Mouse (Mus musculus): ENCODE data around the gene Txndc16. TPM values are rescaled to one million over a fixed set of nuclear protein-coding genes. Genes with fewer than 3 reads are reported as not detected.

Gene Txndc16
- 17.0 and 17.8 TPM in 2 replicates for polyA plus RNA-seq (2016; fragmentation: Nextera tagmentation; extraction: Ambion mirVana)

DNA sequence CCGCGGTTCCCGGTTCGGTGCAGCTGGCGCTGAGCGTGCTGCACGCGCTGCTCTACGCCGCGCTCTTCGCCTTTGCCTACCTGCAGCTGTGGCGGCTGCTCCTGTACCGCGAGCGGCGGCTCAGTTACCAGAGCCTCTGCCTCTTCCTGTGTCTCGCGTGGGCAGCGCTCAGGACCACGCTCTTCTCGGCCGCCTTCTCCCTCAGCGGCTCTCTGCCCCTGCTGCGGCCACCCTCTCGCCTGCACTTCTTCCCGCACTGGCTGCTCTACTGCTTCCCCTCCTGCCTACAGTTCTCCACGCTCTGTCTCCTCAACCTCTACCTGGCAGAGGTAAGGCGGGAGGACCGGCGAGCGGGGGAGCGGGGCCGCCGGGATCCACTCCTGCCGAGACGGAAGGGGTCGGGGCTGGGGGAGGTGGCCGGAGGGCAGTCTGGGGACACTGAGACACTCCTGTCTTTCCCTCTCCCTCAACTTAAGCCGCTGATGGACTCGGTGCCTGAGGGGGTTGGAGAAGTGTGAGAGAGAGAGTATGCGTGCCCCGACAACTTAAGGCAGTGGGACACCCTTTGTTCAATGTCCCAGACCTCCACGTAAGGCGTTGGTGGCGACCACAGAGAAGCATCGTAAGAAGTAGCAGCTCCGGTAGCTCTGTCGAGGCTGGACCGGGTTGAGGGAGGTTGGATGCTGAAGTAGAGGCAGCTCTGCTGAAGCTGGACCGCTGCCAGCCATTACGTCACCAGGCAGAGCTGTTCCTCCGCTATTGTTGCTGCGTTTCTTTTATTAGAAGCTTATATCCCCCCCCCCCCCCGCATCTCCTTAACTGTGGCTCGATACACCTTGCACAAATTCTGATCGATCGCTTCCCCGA is at the start of gene Txndc16:
TSS of gene Txndc16 (minus strand) at position 239 of the 867 bp plus-strand sequence.
- H3K27ac ChIP-seq: peak within 1 kb of the TSS; percentile 96
- WGBS: under 1% methylated on average over 56 of the region's 59 CpGs

DNA sequence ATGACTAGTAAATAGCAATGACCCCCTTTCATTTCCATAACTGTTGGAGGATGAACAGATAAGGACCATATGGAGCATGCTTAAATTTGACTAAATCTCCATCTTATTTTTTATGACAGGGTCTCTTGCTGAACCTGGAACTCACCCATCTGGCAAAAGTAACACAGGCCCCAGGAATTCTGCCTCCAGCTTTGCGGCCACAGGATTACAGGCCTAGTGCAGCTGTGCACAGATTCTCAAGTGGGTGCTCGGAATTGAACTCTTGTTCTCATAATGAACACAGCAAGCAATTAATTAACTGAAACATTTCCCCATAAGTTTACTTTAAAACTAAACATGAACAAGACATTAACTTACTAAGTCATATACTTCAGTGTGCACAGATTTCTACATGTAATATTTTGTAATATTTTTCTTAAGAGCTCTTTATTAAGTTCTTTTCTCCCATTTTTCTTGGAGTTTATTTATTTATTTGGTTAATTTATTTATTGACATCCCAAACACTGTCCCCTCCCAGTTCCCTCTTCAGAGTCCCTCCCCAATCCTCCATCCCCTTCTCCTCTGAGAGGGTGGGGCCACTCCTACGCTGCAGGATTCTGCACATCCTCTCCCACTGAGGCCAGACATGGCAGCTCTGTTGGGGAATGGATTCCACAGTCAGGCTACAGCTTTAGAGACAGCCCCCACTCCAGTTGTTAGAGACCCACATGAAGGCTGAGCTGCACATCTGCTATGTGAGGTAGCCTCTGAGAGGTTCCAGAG is 43.9 kb upstream of the Txndc16 start:
- Histone ChIP-seq H3K36me3 (peaks cover 5% of the 10 kb centered on the region; the same call in 1 of the 2 replicates), H3K4me2 (no peak overlapping the region), H3K27ac (no peak overlapping the region), H3K9ac (replicated peaks) (no peak overlapping the region), H3K27me3 (no peaks in the 10 kb centered on the region), H3K4me1 (replicated peaks) (no peaks in the 10 kb centered on the region), H3K9me3 (0 out of 2 replicates have a peak, but pooled peaks cover 2% of the 10 kb centered on the region), H3K4me3 (replicated peaks) (no peak overlapping the region)
- WGBS: 71% methylated on average over 3 of the region's 3 CpGs
- no peak for ATAC-seq (ENCODE audit: insufficient number of reproducible peaks, insufficient read depth, low FRiP score, low TSS enrichment, low read depth)

More for the DNA sequence above, at the start of gene Txndc16:
- peak; percentile 43 for ATAC-seq (ENCODE audit: insufficient number of reproducible peaks, insufficient read depth, low FRiP score, low TSS enrichment, low read depth)
- Histone ChIP-seq H3K4me3 (replicated peaks) (peak within 1 kb of the TSS; percentile 73), H3K9me3 (no peaks in the 10 kb centered on the region), H3K9ac (replicated peaks) (peak within 1 kb of the TSS; percentile 89), H3K4me2 (peak within 1 kb of the TSS; percentile 85), H3K4me1 (replicated peaks) (no peaks in the 10 kb centered on the region; the same call in 1 of the 2 replicates), H3K36me3 (no peaks in the 10 kb centered on the region), H3K27me3 (no peaks in the 10 kb centered on the region)

DNA sequence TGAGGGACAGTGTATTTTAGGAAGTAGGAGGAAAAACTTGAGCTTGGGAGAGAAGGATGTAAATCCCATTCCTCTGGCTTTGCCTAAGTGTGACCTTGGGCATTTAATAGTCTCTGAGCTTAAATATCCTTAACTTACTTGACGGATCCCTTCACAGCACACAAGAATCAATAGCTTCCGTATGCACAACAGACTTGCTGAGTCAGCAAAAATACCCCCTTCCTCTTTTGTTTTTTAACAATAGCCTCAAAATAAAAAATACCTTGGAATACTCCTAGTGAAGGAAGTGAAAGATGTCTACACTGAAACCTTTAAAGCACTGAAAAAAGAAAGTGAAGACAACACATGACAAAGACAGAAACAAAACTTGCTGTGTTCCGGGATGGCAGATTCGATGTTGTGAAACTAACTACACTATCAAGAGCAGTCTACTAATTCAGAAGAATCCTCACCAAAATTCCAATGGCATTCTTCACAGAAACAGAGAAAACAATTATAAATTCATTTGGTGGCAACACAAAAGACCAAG is 31.5 kb upstream of the Txndc16 start:
- Histone ChIP-seq H3K36me3 (no peaks in the 10 kb centered on the region; the same call in 1 of the 2 replicates), H3K9ac (replicated peaks) (no peak overlapping the region), H3K4me1 (replicated peaks) (no peaks in the 10 kb centered on the region), H3K4me2 (no peak overlapping the region), H3K27ac (no peak overlapping the region), H3K27me3 (no peaks in the 10 kb centered on the region), H3K4me3 (replicated peaks) (no peak overlapping the region), H3K9me3 (no peaks in the 10 kb centered on the region)
- no peak for ATAC-seq (ENCODE audit: insufficient number of reproducible peaks, insufficient read depth, low FRiP score, low TSS enrichment, low read depth)
- WGBS: 90% methylated on average over 4 of the region's 4 CpGs

DNA sequence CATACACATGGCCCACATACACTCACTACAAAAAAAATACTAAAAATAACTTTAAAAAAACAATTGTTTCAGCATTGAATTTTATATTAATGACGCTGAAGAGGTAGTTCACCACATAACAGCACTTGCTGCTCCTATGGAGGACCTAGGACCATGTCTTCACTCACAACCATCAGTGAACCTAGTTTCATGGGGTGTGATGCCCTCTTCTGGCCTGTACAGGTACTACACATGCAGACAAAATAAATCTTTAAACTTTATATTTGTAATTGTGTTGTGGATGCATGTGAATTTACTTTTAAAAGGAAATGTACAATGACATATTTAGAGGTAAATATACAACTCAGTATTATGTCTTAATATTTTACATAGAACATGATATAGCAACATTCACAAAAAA is 21.5 kb upstream of the Txndc16 start:
- Histone ChIP-seq H3K9ac (replicated peaks) (no peak overlapping the region), H3K27ac (no peak overlapping the region), H3K27me3 (no peaks in the 10 kb centered on the region), H3K4me2 (no peak overlapping the region), H3K4me3 (replicated peaks) (no peak overlapping the region), H3K9me3 (no peaks in the 10 kb centered on the region), H3K36me3 (no peaks in the 10 kb centered on the region), H3K4me1 (replicated peaks) (no peaks in the 10 kb centered on the region)
- WGBS: 50% methylated on average over 1 of the region's 1 CpGs
- ATAC-seq (ENCODE audit: insufficient number of reproducible peaks, insufficient read depth, low FRiP score, low TSS enrichment, low read depth): no peak

DNA sequence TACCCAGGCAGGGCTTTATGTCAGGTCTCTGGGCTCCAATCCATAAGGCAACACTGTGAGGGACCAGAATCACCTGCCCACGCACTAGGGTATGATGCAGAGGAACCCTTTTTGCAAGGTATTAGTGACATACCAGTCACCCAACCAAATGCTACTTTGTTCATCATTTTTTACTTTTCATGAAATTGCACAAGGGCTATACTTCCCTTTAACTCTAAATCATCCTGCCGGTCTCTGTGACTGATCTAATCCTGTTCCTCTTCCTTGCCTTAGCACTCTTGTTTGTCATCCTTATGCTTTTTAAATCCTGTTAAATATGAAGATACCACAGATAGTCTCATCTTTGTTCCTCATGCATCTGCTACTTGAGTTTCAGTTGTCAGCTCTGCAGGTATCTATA is 18.9 kb upstream of the Txndc16 start:
- WGBS: 75% methylated on average over 2 of the region's 2 CpGs

DNA sequence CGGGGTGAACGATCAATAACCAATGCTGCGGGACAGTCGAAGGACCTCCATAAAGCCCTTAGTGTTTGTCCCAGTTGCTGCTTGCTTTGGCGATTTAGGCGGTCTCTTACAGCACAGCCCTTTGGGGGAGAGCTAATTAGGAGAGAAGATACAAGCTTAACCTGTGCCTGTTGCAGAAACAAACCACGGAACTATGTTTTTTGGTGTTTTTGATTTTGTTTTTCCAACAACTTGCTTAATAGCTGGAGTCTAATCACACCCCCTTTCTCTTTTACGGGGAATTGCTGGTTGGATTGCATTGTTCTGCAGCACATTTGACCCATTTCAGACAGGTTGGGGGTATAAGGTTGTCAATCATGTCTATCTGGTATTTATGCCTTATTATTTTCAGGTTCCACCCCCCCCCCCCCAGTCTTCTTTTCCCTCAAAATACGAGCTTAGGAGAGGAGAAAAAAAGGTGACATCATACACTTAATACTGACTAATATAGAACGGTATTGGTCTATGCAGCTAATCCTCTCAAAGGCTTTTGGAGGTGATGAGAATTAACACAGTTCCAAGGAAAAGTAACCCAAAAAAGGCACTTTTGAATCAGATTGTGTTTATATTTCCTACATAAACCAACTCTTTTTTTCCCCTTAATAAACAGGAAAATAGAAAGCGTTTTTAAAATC is 966 bp upstream of the Txndc16 start:
- no peaks in the 10 kb centered on the region for H3K36me3 ChIP-seq
- no peaks in the 10 kb centered on the region for H3K27me3 ChIP-seq
- 10% methylated on average over 11 of the region's 11 CpGs for WGBS
- peak overlapping the region; percentile 85 for H3K4me2 ChIP-seq
- H3K4me3 ChIP-seq (replicated peaks): peak overlapping the region; percentile 73
- H3K9ac ChIP-seq (replicated peaks): peak overlapping the region; percentile 89
- no peaks in the 10 kb centered on the region for H3K9me3 ChIP-seq
- ATAC-seq (ENCODE audit: insufficient number of reproducible peaks, insufficient read depth, low FRiP score, low TSS enrichment, low read depth): no peak
- H3K27ac ChIP-seq: 0 out of 2 replicates have a peak overlapping the region, but pooled peaks have one; percentile 96
- no peaks in the 10 kb centered on the region; the same call in 1 of the 2 replicates for H3K4me1 ChIP-seq (replicated peaks)

More for the DNA sequence above, 18.9 kb upstream of the Txndc16 start:
- no peaks in the 10 kb centered on the region for H3K36me3 ChIP-seq
- no peaks in the 10 kb centered on the region for H3K4me1 ChIP-seq (replicated peaks)
- no peak overlapping the region for H3K4me2 ChIP-seq
- H3K27ac ChIP-seq: no peak overlapping the region
- no peak overlapping the region for H3K9ac ChIP-seq (replicated peaks)
- no peak for ATAC-seq (ENCODE audit: insufficient number of reproducible peaks, insufficient read depth, low FRiP score, low TSS enrichment, low read depth)
- no peaks in the 10 kb centered on the region for H3K9me3 ChIP-seq
- H3K4me3 ChIP-seq (replicated peaks): no peak overlapping the region
- no peaks in the 10 kb centered on the region for H3K27me3 ChIP-seq

DNA sequence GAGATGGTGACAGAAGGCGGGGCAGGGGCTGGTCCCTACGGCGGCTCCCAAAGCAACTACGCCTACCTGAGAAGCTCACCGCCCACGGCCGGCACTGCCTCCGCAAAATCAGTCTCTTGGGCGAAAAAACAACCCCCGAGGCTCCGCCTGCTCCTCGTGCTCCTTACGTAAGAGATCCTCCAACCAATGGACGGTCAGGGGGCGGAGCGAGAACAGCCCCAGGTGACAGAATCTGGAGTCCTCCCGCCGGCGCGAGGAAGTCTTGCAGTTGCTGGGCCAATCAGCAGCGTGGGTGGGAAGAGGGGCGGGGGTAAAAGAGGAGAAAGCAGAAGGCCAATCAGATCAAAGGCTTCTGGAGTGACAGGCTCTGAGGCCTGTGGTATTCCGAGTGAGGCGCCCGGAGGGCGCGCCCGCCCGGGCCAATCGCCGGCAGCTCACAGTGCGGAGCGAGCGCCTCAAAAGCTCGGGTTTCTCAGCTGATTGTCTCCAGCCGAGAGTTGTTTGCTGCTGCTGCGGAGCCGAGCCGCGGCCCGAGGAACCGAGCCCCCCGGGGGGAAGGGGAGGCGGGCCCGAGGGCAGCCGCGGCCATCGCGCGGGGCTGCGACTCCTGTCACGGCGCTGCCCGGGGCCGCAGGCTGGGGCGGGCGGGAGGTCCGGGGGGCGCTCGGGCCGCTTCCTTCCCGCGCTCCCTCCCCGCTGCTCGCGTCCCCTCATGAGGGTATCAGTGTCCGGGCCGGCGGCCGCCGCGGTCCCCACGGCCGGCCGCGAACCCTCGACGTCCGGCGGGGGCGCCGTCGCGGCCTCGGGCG is 643 bp downstream of the Txndc16 start, which contains the start of gene Gpr137c:
TSS of gene Gpr137c (plus strand) at position 437 of the 809 bp plus-strand sequence.
- Histone ChIP-seq H3K4me3 (replicated peaks) (peak within 1 kb of the TSS; percentile 73), H3K27me3 (no peaks in the 10 kb centered on the region), H3K4me1 (replicated peaks) (no peaks in the 10 kb centered on the region; the same call in 1 of the 2 replicates), H3K9ac (replicated peaks) (peak within 1 kb of the TSS; percentile 89), H3K36me3 (no peaks in the 10 kb centered on the region), H3K27ac (peak within 1 kb of the TSS; percentile 96), H3K4me2 (peak within 1 kb of the TSS; percentile 85), H3K9me3 (no peaks in the 10 kb centered on the region)
- WGBS: under 1% methylated on average over 69 of the region's 86 CpGs
- ATAC-seq (ENCODE audit: insufficient number of reproducible peaks, insufficient read depth, low FRiP score, low TSS enrichment, low read depth): peak; percentile 99

DNA sequence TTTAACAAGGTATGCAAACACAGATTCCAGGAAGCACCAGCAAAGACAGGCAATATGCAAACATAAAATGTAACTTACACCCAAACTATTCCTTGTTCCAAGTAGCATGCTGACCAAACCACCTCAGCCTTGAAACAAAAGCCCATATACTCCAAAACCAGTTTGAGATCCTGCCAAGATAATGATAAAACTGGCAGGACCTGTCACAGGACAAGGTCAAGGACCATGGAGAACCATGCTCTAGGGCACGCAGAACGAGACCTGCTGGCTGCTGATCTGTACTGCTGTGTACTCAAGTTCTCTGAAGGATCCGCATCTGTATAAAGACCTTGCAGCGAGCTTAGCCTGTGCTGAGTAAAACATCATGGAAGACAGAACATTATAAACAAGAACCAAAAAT is 2.4 kb downstream of the Txndc16 start:
- Histone ChIP-seq H3K36me3 (no peaks in the 10 kb centered on the region), H3K27ac (no peak overlapping the region), H3K4me1 (replicated peaks) (no peaks in the 10 kb centered on the region; the same call in 1 of the 2 replicates), H3K4me3 (replicated peaks) (no peak overlapping the region), H3K9ac (replicated peaks) (no peak overlapping the region), H3K27me3 (no peaks in the 10 kb centered on the region), H3K9me3 (no peaks in the 10 kb centered on the region), H3K4me2 (no peak overlapping the region; the same call in 1 of the 2 replicates)
- no peak for ATAC-seq (ENCODE audit: insufficient number of reproducible peaks, insufficient read depth, low FRiP score, low TSS enrichment, low read depth)
- 90% methylated on average over 4 of the region's 4 CpGs for WGBS

DNA sequence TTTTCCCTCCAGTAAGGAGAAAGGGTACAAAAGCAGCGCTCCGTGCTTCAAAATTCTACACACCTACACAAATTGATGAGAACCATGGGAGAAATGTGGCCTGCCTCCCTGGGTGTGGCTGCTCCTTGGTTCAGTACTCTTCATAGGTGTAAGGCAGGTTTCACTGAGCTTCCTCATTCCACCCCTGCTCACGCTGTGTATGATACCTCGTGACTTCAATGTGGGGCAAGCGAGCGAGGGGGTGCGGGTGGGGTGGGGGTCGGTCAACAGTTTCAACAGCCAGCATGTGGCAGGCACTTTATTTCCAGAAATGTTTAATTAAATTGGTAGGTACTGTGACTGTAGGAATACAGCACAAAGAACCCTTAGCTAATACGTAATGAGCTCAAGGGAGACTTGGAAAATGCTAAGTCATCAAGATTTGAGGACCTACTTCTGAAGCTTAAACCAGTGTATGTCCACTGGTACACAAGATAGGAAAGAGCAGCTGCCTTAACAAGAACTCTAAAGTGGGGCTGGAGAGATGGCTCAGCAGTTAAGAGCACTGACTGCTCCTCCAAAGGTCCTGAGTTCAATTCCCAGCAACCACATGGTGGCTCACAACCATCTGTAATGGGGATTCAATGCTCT is 3.3 kb downstream of the Txndc16 start:
- H3K4me1 ChIP-seq (replicated peaks): no peaks in the 10 kb centered on the region; the same call in 1 of the 2 replicates
- no peak overlapping the region for H3K27ac ChIP-seq
- H3K9ac ChIP-seq (replicated peaks): no peak overlapping the region
- no peak for ATAC-seq (ENCODE audit: insufficient number of reproducible peaks, insufficient read depth, low FRiP score, low TSS enrichment, low read depth)
- H3K4me2 ChIP-seq: no peak overlapping the region
- no peaks in the 10 kb centered on the region for H3K27me3 ChIP-seq
- no peaks in the 10 kb centered on the region for H3K9me3 ChIP-seq
- WGBS: 91% methylated on average over 9 of the region's 9 CpGs
- no peak overlapping the region for H3K4me3 ChIP-seq (replicated peaks)
- no peaks in the 10 kb centered on the region for H3K36me3 ChIP-seq

DNA sequence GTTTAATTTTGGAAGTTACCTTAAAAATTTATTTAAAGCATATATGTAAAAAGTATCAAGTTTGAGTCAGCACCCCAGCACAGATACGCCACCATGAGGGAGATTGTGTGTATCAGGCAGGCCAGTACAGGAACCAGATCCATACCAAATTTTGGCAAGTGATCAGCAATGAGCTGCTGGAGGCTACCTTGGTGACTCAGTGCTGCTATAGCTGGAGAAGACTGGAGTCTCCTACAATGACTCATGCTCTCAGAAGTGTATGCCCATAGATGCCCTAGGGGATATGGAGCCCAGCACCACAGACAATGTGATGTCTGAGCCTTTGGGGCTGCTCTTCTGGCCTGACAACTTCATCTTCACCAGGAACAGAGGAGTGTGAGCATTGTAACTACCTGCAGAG is 8.7 kb downstream of the Txndc16 start:
- Histone ChIP-seq H3K27ac (no peak overlapping the region), H3K9ac (replicated peaks) (no peak overlapping the region), H3K36me3 (peaks cover 18% of the 10 kb centered on the region), H3K4me1 (replicated peaks) (no peaks in the 10 kb centered on the region), H3K4me2 (no peak overlapping the region), H3K27me3 (no peaks in the 10 kb centered on the region), H3K9me3 (no peaks in the 10 kb centered on the region), H3K4me3 (replicated peaks) (no peak overlapping the region)
- no peak for ATAC-seq (ENCODE audit: insufficient number of reproducible peaks, insufficient read depth, low FRiP score, low TSS enrichment, low read depth)
- WGBS: 97% methylated on average over 1 of the region's 1 CpGs

All from limb, embryonic 12.5 days (tissue).